Mouse (Mus musculus): Measurements from ENCODE around the gene 2610028H24Rik. TPM values are rescaled to one million over a fixed set of nuclear protein-coding genes. Genes with fewer than 3 reads are reported as not detected.

The 2610028H24Rik gene
- not detected for polyA plus RNA-seq (2017; shearing (Covaris generic))

DNA sequence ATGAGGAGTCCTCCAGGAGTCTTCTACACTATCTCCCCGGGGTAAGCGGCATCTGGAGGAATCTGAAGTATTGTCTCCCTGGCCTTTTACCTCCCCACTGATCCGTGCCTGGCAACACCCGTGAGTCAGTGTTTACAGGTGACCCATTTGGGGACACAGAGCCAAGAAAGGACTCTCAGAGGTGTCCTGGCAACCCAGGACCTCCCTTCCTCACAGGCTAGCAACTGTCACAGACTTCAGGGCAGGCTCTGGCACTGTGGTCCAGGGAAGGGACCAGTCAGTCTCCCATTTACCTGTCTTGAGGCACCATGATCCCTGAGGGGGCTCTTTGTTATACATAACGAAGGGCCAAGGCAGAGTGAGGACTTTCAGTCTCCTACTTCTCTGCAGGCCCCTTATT is at the start of gene 2610028H24Rik:
Gene 2610028H24Rik (plus strand): TSS at position 231 of the 400 bp plus-strand sequence.

DNA sequence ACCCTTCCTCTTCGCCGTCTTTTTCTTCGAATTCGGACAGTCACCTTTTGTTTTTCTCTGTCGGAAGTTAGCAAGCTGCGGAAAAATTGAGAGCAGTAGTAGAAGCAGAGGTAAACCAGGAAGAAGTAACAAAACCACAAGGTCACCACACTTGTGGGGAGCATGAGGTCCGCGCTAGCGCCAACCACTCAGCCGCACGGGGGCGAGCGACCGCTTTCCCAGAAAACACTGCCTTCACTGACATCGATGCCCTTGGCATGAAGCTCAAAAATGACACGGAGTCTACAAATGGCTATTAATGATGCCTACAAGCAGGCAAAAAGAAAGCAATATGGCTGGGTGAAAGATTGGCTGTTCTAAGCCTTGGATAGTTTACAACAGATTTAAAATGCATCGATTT is 8.6 kb upstream of the 2610028H24Rik start, which contains the start of gene AC141477.1:
Gene AC141477.1 (minus strand): TSS at position 164 of the 400 bp plus-strand sequence.

GRCm38 (mm10) chr10:76442178-76443088 is 6.4 kb upstream of the 2610028H24Rik start, which contains the start of gene Pcnt:
TSS of gene Pcnt (minus strand) at chr10:76442786.

DNA sequence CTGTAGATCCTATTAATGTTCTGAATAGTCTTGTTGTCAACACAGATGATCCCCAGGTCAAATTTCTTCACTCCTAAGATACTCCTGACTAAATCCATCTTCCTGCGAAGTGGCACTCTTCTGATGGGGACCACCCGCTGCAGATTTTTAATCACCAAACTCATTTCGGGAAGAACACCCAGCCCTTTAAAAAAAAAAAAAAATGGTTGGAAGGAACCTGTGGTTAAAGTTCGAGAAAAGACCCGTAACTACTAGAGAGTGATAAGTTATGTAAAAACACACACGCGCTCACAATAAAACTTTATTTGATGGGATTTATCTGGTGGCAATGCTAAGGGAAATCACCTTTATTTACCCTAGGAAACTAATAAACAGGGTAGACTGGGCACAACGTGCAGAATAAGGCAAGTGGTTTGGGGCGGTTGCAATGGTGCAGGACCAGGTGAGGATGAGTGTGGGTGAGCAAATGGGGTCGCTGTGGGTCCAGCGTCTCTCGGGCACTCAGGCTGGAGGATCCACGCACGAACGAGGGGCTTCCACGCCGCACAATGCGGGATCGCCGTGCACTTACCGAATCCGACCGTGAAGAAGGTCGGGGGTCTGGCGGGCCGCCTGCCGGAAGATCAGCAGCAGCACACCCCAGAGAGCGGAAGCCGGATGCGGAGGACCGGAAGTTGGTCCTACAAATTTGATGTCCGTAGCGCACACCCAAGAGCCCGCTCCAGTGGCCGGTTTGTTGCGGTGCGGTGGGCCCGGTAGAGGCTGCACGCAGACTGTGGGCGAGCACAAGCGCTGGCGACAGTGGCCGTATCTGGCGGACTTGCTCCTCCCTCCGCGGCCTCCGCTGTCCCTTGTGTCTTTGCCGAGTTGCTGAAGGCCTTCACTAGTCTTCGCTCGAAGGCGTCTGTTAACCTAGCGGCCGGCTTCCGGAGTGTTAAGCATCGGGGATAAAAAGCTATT is 19.6 kb downstream of the 2610028H24Rik start, which contains the start of the genes Mcm3ap and Ybey:
Gene Mcm3ap (plus strand): TSS at position 725 of the 960 bp plus-strand sequence.
Gene Ybey (minus strand): TSS at position 912 of the 960 bp plus-strand sequence.

Other genes with a start within 250 kb of the 2610028H24Rik start
- 17.3 TPM for gene Prmt2, start 211.2 kb upstream of the 2610028H24Rik start, polyA plus RNA-seq (2017; shearing (Covaris generic))
- not detected for gene S100b, start 195.2 kb upstream of the 2610028H24Rik start, polyA plus RNA-seq (2017; shearing (Covaris generic))
- 5.9 TPM for gene Dip2a, start 103.8 kb upstream of the 2610028H24Rik start, polyA plus RNA-seq (2017; shearing (Covaris generic))
- gene AC141477.1, start 8.6 kb upstream of the 2610028H24Rik start, polyA plus RNA-seq (2017; shearing (Covaris generic)): 15.0 TPM
- 28.3 TPM for gene Pcnt, start 6.3 kb upstream of the 2610028H24Rik start, polyA plus RNA-seq (2017; shearing (Covaris generic))
- gene Mcm3ap, start 19.8 kb downstream of the 2610028H24Rik start, polyA plus RNA-seq (2017; shearing (Covaris generic)): 62.4 TPM
- 1.0 TPM for gene Ybey, start 20.0 kb downstream of the 2610028H24Rik start, polyA plus RNA-seq (2017; shearing (Covaris generic))
- 18.0 TPM for gene Lss, start 82.5 kb downstream of the 2610028H24Rik start, polyA plus RNA-seq (2017; shearing (Covaris generic))
- not detected for gene Spatc1l, start 113.2 kb downstream of the 2610028H24Rik start, polyA plus RNA-seq (2017; shearing (Covaris generic))
- gene Ftcd, start 126.6 kb downstream of the 2610028H24Rik start, polyA plus RNA-seq (2017; shearing (Covaris generic)): not detected
- not detected for gene Col6a2, start 174.5 kb downstream of the 2610028H24Rik start, polyA plus RNA-seq (2017; shearing (Covaris generic))